Mouse (Mus musculus): Measurements from ENCODE around the gene Zfpm1.

GRCm38 (mm10) chr8:122316402-122316801, 34.5 kb downstream of the Zfpm1 start:
- TF ChIP-seq CTCF (IDR thresholded peaks at IDR 0.05; ENCODE audit: low read depth, low read length) (no peak), POLR2A (IDR thresholded peaks at IDR 0.05; ENCODE audit: borderline replicate concordance, low read depth, low read length) (no peak)

All from bone marrow macrophage, adult 2 months (primary cell).